Mouse (Mus musculus) brain, adult 2 months (tissue): ENCODE results near the gene Btbd35f5.
"Not testable (repeated sequence)": the region's sequence is repeated elsewhere in the genome, so short reads cannot be mapped to it uniquely, and the experiment has no call there.

Experiments
- DNase-seq: peaks from one replicate; pipeline ENCODE4 v3.0.0; 2011; ENCODE audit warnings: low read depth, low spot score

Btbd35f5 gene

DNA sequence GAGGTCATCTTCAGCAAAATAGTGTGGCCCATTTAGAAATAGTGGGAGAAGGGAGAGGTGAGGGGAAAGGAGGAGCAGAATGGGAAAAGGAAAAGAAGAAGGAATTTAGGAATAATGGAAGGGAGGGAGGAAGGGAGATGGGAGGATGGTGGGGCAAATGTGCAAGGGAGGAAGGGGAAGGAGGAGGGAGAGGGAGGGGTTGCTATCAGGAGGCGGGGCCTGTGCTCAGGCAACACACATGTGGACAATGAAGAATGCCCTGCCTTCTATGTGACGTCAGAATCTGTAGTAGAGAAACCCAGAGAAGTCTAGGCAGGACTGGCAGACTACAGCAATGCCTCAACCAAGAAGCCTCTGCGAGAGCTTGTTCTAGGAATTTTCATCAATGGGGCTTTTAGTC is at the start of gene Btbd35f5:
TSS of gene Btbd35f5 (plus strand) at position 301 of the 400 bp plus-strand sequence.
- not testable (repeated sequence) for DNase-seq

GRCm38 (mm10) chrX:32941468-32941867 is 32.2 kb upstream of the Btbd35f5 start, which contains the start of gene Gm21789:
TSS of gene Gm21789 (plus strand) at chrX:32941768.
- DNase-seq, result not testable (repeated sequence)
